Mouse (Mus musculus) C2C12 (cell line): ENCODE data around the gene Klf8.

Experiments used
- CTCF ChIP-seq: IDR thresholded peaks from one replicate; pipeline ENCODE4 v1.5.1; 2011; ENCODE audit not compliant: control insufficient read depth, insufficient read depth, insufficient read length
- MYOD1 ChIP-seq: IDR thresholded peaks from one replicate; pipeline ENCODE4 v1.6.1; 2011; ENCODE audit warnings: low read depth; ENCODE audit not compliant: control insufficient read depth, insufficient read length

GRCm38 (mm10) chrX:153211101-153211500 is 26.2 kb upstream of the Klf8 start:
- TF ChIP-seq CTCF, result no peak
- no peak for TF ChIP-seq MYOD1
